Mouse (Mus musculus) testis, adult 2 months (tissue): ENCODE results near the gene Cyp2a22.
"Not testable (repeated sequence)": the region's sequence is repeated elsewhere in the genome, so short reads cannot be mapped to it uniquely, and the experiment has no call there.

Source experiments
- CTCF ChIP-seq: fragments of 200-500 bp; IDR thresholded peaks from 2 replicates; pipeline ENCODE4 v1.5.1; 2012; ENCODE audit warnings: low read depth, mild to moderate bottlenecking, inconsistent platforms, low read length, moderate library complexity; ENCODE audit not compliant: control insufficient read depth, insufficient read depth, insufficient replicate concordance
- POLR2A ChIP-seq: fragments of 200-500 bp; IDR thresholded peaks from 2 replicates; pipeline ENCODE4 v1.6.1; 2012; ENCODE audit warnings: low read depth, mild to moderate bottlenecking, inconsistent platforms, low read length, moderate library complexity; ENCODE audit not compliant: control insufficient read depth

GRCm38 (mm10) chr7:26983151-26983550 is 44.0 kb upstream of the Cyp2a22 start:
- TF ChIP-seq CTCF, POLR2A: not testable (repeated sequence)
